Mouse (Mus musculus) erythroblast, embryonic 14.5 days (primary cell): ENCODE data around the gene Mllt11.

Experiments
- GATA1 ChIP-seq: IDR thresholded peaks from 2 replicates; pipeline ENCODE4 v1.6.1; 2012; ENCODE audit warnings: low read length, inconsistent platforms, mixed read lengths
- TAL1 ChIP-seq: IDR thresholded peaks from 3 replicates; pipeline ENCODE4 v1.6.1; 2012; ENCODE audit warnings: low read length, inconsistent platforms, mixed read lengths

DNA sequence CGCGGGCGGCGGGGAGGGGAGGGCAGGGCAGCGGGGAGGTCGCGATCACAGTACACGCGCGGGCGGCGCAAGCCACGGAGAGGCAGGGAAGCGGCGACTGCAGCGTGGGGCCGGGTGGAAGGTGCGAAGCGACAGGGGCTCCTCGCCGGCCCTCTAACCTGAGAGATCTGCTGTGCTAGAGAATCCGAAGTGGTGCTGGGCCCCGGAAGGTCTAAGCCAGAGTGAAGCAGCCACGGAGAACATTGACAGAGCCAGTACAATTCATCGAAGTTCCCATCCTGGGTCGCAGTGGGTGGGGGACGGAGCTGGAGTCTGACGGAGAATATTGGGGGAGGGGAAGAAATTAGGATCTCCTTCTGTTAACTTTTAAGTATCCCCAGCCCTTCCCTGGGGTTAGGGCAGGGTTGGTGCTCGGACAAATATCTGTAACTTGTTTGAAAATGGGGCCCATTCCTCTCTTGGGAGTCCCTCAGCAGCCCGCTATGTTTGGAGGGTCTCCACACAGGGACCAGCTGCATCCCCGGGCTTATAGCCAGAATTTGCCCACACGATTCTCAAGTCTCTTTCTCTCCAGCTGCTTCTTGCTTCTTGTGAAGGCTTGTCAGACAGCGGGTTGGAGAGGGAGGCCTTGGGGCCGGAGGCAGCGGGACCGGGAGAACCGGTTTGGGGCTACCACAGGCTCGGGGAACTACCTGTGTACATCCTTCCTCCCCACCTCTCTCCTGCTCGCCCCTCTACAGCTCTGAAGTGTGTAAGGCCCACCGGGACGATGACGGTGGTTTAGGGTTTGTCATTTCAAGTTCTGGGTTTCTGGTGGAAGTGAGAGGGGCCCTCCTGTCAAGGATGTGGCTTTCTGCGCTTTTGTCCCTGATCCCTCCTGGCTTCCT, 2.8 kb downstream of the Mllt11 start:
- TF ChIP-seq GATA1 (no peak), TAL1 (no peak)
